Mouse (Mus musculus) cerebellum, adult 2 months (tissue): ENCODE measurements around the gene Etv6.

Source experiments
- CTCF ChIP-seq: fragments of 200-500 bp; IDR thresholded peaks from 2 replicates; pipeline ENCODE4 v1.5.1; 2011; ENCODE audit warnings: low read depth, mild to moderate bottlenecking, control low read depth, low read length, moderate library complexity, borderline replicate concordance; ENCODE audit not compliant: insufficient read depth
- POLR2A ChIP-seq: fragments of 200-500 bp; IDR thresholded peaks from 2 replicates; pipeline ENCODE4 v1.6.1; 2011; ENCODE audit warnings: low read length, control low read depth, borderline replicate concordance; ENCODE audit not compliant: insufficient read depth

GRCm38 (mm10) chr6:134297884-134298619, 262.6 kb downstream of the Etv6 start:
- TF ChIP-seq CTCF (no peak), POLR2A (no peak)
